Mouse (Mus musculus) splenic B cell, adult 2 months (primary cell): Measurements from ENCODE around the gene Syne2.
A peak's percentile ranks its signal among the peaks of the same experiment; 100 is the strongest.
"Not testable (repeated sequence)": the region's sequence is repeated elsewhere in the genome, so short reads cannot be mapped to it uniquely, and the experiment has no call there.

Experiments used
- DNase-seq: peaks from one replicate; pipeline ENCODE4 v3.0.0-alpha.2; 2011; ENCODE audit warnings: low read depth, low spot score
- H3K27me3 ChIP-seq: 2 replicates; pipeline ENCODE4 v1.6.1; 2012; ENCODE audit warnings: mild to moderate bottlenecking, low read length, moderate library complexity, mixed read lengths; ENCODE audit not compliant: control insufficient read depth, poor library complexity, insufficient read depth, severe bottlenecking
- H3K36me3 ChIP-seq: 2 replicates; pipeline ENCODE4 v1.6.1; 2012; ENCODE audit warnings: mild to moderate bottlenecking, low read length, moderate library complexity, mixed read lengths; ENCODE audit not compliant: control insufficient read depth, poor library complexity, insufficient read depth, severe bottlenecking

Gene Syne2

GRCm38 (mm10) chr12:76128306-76128705, 310.4 kb downstream of the Syne2 start:
- no peaks in the 10 kb centered on the region for H3K36me3 ChIP-seq
- no peaks in the 10 kb centered on the region for H3K27me3 ChIP-seq
- DNase-seq, result no peak

- Histone ChIP-seq H3K36me3 (no peaks in the 10 kb centered on the region), H3K27me3 (no peaks in the 10 kb centered on the region)
- DNase-seq, result no peak
Observed at GRCm38 (mm10) chr12:76128831-76129230, 310.9 kb downstream of the Syne2 start.

- no peaks in the 10 kb centered on the region for H3K36me3 ChIP-seq
- H3K27me3 ChIP-seq, result no peaks in the 10 kb centered on the region
- DNase-seq, result peak; percentile 66
Observed at GRCm38 (mm10) chr12:76130281-76130680, 312.3 kb downstream of the Syne2 start.

GRCm38 (mm10) chr12:76130891-76131290, 313.0 kb downstream of the Syne2 start:
- no peaks in the 10 kb centered on the region for H3K27me3 ChIP-seq
- no peak for DNase-seq

GRCm38 (mm10) chr12:76132591-76132990, 314.7 kb downstream of the Syne2 start:
- Histone ChIP-seq H3K36me3 (no peaks in the 10 kb centered on the region), H3K27me3 (no peaks in the 10 kb centered on the region)
- DNase-seq, result no peak

More at GRCm38 (mm10) chr12:76130891-76131290, 313.0 kb downstream of the Syne2 start:
- no peaks in the 10 kb centered on the region for H3K36me3 ChIP-seq

- not testable (repeated sequence) for H3K27me3 ChIP-seq, H3K36me3 ChIP-seq, DNase-seq
Observed at GRCm38 (mm10) chr12:76133081-76133480, 315.1 kb downstream of the Syne2 start.

GRCm38 (mm10) chr12:76136701-76137100, 318.8 kb downstream of the Syne2 start:
- Histone ChIP-seq H3K27me3 (no peaks in the 10 kb centered on the region), H3K36me3 (no peaks in the 10 kb centered on the region)
- DNase-seq, result no peak

GRCm38 (mm10) chr12:76152389-76152788, 334.5 kb downstream of the Syne2 start:
- DNase-seq, H3K27me3 ChIP-seq, H3K36me3 ChIP-seq: not testable (repeated sequence)
